Mouse (Mus musculus) cerebellum, adult (tissue): ENCODE results near the gene Defb15.
A peak's percentile ranks its signal among the peaks of the same experiment; 100 is the strongest.
"Not testable (repeated sequence)": the region's sequence is repeated elsewhere in the genome, so short reads cannot be mapped to it uniquely, and the experiment has no call there.

Experiments used
- ATAC-seq: cut with Nextera tagmentation; 2 replicates; pipeline ENCODE4 v1.9.2; 2017; ENCODE audit warnings: mild to moderate bottlenecking, moderate library complexity, mixed read lengths; ENCODE audit not compliant: insufficient number of reproducible peaks, low FRiP score, low TSS enrichment

Gene Defb15

DNA sequence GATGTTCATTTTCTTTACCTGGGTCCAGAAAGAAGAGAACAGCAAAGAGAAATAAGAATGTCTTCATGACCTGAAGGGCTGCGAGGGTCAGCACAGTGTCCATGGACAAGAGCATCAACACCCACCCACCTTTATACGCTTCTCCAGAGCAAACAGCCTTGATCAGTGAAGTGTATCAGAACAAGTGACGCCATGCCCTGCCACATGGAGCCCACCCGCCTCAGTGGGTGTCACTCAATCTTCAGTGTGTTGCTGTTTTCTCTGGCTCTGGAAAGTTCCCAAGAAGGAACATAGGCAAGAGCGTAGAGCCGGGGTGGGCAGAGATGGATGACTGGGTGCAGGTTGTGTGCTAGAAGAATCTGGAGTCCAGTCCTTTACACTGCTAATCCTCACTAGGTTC, at the start of gene Defb15:
Gene Defb15 (minus strand): TSS at position 101 of the 400 bp plus-strand sequence.
- no peak for ATAC-seq

DNA sequence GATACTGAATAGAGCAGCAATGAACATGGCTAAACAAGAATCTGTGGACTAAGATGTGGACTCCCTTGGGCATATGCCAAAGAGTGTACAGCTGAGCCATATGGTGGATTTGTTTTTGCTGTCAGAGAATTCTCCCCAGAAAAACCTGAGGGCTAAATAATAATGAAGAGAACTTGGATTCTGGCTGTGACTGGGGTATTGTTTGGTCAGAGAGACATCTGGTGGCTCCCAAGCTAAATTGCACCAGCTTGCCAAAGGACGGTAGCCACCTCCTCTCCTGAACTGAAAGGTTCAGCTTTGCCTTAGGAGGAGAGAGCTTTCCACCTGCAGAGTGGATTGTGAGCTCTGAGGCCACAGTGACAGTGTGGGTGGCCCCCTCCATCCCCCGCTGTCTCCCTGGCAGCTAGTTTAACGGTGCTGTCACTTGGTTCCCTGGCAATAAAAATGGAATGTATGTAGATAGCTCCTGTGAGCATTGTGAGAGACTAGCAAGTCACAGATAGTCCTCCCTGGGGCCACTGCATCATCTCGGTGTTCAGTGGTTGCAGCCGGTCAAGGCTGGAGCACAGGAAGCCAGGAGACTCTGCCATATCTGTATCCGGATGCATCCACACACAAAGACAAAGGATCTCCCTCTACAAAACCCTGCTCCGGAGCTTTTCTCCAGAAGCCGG, 49.3 kb upstream of the Defb15 start:
- peak; percentile 96 for ATAC-seq

DNA sequence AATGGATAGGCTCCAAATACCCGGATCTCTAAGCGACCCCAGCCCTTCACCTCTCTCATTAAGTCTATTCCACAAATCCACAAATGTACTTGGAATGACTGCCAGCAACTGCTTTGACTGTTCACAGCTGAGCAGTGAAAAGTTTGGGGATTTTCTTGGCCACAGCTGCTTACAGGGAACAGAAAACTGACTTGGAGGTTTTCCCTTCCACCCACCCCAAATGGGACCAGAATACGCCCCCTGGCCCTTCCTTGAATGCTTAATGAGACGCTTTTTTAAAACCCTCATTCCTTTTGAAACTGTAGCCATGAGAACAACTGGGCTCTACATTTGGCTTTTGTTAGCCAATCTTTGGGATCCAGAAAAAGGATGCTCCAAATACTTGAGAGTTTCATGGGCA, 45.7 kb upstream of the Defb15 start:
- ATAC-seq, result peak; percentile 31; the same call in 1 of the 2 replicates

DNA sequence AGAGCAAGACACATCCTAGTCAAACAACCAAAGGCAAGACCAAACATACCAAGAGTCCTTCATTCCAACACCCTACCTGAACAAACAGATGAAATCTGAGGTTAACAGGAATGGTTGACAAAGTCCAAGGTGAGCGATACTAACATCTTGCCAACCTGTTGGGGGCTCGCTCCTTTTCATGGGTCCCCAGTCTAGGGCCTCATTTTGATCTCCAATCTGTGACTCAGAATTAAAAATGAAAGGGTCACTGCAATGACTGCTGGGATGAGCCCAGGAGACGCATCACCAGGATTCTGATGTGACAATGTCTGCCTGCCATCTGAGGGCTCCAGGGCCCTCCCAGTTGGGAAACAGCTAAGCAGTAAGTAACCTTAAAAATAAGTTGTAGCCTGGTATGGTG, 37.0 kb upstream of the Defb15 start, which contains the start of gene Ccdc70:
Gene Ccdc70 (plus strand): TSS at position 301 of the 400 bp plus-strand sequence.
- no peak for ATAC-seq

DNA sequence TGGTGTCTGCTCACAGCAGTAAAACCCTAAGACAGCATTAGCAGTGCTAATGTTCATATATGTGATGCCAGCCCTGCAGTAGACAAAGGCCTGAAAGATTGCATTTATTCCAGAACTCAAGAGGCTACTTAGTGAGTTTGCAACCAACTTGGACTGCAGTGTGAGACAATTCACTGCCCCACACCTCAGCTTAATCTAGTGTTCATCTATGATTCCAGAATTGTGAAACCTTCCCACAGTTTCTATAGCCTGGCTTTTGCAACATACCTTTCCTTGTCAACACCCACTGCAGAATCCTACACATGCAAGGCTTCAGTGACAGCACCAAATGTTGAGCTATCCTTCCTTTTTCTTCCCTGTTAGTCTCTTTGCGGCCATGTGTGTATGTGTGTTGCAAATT, 34.1 kb upstream of the Defb15 start:
- ATAC-seq, result no peak

DNA sequence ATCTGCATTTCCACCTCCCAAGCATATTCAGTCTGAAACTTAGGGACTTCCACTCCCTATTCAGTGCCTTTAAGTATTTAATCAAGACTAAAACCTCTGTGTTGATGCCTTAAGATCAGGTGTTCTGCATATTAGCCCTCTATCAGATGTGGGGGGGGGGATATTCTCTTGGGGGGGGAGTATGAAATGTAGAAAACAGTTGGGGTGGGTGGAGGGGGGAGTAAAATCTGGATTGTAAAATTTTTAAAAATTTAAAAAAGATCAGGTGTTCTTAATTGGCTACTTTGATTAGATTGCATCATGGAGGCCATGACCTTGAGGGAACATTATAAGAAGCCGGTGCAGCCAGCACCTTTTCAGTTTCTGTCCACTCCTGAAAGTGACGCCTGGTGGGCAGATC, 25.9 kb upstream of the Defb15 start, which contains the start of gene Fam90a1a:
Gene Fam90a1a (plus strand): TSS at position 301 of the 400 bp plus-strand sequence.
- no peak for ATAC-seq

DNA sequence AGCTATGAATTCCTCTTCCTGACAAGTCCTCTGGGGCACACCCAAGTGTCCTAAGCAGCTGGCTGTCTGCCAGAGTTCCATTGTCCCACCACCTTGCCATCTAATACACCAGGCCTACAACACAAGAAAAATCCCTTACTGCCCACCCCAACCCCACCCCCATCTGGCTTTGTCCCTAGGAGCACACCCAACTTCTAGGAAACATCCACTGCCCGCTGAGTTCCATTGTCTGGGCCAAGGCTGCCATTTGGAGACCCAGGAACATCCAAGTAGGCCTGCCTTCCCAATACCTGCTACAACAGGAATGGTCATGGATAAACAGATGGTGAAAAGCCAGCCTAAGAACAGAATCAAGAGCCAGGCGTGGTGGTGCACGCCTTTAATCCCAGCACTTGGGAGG, 23.8 kb upstream of the Defb15 start:
- no peak for ATAC-seq

DNA sequence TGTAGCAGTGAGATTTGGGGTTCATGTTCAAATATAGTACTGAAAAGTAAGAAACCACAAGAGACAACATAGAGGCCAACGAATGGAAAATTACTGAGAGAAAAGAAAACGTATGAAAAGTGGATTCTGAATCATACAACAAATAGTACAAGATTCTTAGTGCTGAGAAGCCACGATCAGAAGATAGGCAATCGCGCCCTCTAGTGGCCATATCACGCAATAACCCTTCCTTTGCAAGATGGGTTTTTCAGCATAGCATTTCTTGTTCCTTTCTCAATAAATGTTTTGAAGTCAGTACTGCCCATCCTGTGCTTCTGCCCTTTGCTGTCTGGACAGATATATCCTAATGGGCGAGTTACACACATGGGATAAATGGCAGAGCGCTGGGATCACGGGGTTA, 22.8 kb upstream of the Defb15 start:
- no peak for ATAC-seq

DNA sequence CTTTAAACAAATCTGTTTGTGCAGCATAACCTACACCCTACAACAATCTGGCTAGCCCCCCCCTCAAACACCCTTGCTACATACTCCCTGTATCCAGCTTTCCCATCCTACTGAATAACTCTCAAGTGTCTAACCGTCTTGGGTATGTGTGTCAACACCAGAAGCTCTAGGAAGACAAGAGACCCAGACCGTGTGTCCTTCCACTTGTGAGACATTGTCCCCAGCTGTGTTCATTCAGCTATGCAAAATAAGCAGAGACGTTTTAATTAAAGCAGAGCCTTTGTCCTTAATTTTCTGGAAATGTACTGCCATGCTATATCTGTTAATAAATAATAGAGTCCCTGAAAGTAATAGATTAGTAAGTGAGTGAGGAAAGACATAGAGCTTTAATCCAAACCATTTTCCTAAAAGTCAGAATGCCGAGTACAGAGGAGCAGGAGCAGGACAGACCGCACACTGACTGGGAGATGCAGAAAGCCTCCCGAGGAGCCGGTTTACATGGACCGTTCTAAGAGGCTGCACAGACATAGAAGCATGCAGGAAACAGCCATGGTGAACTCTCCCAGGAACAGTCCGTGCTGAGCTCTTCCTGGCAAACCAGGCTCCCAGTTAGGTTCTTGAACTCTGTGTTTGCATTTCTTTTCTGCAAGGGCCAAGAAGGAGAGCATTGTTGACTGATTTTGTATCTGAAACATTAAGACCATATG, 15.0 kb upstream of the Defb15 start:
- ATAC-seq, result no peak

DNA sequence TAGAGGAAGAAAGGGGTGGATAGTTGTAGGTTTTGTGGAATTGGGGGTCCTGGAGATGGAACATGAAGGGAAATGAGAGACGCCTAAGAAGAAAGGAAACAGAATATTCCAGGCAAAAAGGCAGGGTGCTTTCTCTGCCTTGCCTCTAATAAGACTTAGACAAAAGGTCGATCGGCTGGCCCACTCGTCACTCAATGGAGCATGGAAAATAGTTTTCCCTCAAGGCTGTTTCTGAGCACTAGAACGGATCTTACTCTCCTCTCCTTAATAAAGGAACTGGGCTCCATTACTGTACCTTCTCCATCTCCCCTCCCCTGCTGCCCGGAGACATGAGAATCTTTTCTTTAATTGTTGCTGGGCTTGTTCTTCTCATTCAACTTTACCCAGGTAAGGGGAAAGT, 14.0 kb upstream of the Defb15 start, which contains the start of gene Defb13:
Gene Defb13 (plus strand): TSS at position 301 of the 400 bp plus-strand sequence.
- ATAC-seq, result no peak

DNA sequence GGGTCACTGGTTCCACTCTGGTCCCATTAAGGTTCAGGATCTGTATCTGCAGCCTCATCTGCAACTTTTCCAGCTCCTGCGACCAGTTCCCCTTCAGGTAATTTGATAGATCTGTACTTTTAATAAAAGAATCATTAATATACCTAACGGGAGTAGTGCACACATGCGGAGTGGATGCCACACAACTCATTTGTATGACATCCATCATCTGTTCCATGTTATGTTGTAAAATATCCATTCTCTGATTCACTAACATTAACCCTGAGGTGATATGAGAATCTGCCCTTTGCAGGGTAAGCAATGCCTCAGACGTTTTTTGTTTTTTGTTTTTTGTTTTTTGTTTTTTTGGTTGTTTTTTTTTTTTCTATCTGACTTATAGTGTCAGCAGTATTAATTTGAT, 5.5 kb upstream of the Defb15 start, which contains the start of gene Defb35:
Gene Defb35 (plus strand): TSS at position 301 of the 400 bp plus-strand sequence.
- not testable (repeated sequence) for ATAC-seq

DNA sequence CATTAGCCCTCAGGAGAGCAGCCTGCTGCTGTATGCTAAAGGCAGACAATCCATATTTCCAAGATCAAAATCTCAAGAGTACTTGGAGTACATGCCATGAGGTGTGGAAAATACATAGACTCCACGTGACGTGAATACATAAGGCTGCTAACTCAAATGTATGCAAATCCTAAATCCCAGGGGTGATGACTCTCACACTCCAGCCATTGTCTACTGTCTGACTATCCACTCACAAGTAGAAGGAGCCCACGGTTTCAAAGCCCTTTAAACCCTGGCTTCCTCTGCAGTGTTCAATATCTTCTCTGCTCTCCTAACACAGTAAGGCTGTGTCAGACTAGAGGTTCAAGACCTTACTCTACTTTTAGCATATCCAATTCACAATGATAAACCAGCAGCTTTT, 1.8 kb downstream of the Defb15 start:
- not testable (repeated sequence) for ATAC-seq

DNA sequence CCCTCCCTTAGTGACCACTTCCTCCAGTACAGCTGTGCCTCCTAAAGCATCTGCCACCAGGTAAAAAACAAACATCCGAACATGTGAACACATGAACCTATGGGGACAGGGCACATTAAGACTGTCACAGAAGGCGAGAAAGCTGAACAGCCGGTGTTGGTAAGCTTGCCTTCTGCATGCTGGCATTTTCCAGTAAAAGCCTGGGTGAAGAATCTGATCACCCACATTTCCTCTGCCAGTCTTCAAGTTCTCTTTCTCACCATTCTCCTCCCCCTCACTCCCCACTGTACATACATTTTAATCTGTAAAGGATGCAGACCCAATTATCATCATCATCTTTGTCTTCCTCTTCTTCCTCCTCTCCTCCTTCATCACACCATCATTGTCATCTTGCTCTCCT, 16.9 kb downstream of the Defb15 start:
- no peak for ATAC-seq

DNA sequence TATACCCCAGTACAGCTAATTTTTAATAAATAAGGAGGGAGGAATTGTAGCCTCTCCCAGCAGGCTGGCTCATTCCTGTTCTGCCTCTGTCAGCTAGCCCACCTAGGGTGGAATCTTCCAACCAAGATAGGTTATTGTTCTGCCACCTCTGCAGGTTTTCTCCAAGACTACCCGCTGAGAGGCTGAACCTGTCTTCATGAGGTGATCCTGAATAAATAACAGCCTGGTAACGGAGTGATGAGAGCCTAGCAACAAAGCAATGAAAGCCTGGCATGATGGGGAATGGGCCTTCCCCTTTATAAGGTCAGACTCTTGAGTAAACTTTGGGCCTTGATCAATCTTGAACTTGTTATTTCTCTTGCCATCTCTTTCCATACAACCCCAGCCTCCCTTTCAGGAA, 20.0 kb downstream of the Defb15 start:
- ATAC-seq, result no peak

DNA sequence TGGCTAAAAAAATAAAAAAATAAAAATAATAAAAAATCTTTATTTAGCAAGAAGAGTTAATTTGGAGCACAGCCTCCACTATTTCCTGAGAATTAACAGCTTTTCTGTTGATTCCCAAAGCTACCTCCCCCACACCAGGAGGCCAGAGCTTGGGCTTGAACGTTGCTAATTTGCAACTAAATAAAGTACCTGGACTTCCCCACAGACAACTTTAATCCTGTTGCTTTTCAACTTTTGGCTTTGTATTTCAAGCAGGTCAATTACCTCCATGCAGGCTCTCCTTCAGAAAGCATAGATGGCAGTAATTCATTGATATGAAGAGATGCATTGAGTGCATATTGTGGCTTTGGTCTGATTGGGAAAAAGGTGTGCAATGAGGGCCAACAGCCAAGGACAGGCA, 20.6 kb downstream of the Defb15 start:
- no peak for ATAC-seq

DNA sequence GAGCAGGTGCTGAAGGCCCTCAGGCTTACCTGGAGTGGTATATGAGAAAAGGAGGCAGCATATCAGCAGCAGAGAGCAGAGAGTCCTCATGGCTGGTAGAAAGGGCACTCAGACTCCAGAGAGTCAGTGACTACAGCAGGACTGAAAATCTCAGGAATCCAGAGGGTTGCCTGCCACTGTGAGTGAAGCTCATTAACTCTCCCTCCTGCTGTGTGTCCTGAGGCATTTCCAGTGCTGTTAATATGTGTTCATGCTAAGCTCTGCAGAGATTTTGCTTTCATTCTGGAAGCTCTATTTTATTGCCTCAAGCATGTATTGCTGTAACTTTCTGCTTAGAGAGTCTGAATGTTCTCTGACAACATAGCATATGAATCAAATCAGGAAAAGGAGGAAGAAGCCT, 26.2 kb downstream of the Defb15 start, which contains the start of gene Defb11:
Gene Defb11 (minus strand): TSS at position 123 of the 400 bp plus-strand sequence.
- ATAC-seq, result not testable (repeated sequence)

DNA sequence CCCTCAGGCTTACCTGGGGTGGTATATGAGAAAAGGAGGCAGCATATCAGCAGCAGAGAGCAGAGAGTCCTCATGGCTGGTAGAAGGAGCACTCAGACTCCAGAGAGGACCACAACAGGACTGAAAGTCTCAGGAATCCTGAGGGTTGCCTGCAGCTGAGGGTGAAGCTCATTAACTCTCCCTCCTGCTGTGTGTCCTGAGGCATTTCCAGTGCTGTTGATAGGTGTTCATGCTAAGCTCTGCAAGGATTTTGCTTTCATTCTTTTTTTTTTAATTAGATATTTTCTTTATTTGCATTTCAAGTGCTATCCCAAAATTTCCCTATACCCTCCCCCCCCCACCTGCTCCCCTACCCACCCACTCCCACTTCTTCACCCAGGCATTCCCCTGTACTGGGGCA, 47.2 kb downstream of the Defb15 start, which contains the start of gene Defb9:
Gene Defb9 (minus strand): TSS at position 101 of the 400 bp plus-strand sequence.
- ATAC-seq, result not testable (repeated sequence)
